7 mouse cellular contexts compared by ENCODE assay signal in genomic region chr16:3122861-3123477, GRCm38 (mm10).
DNase-seq lines count a peak whose midpoint lies in the region; ATAC-seq lines count a peak whose summit lies in the region.
"Not testable (repeated sequence)": the region's sequence is repeated elsewhere in the genome, so short reads cannot be mapped to it uniquely, and the experiment has no call there.

No protein-coding gene starts in this region.

- H3K27me3 ChIP-seq in intestine, embryonic 15.5 days (replicated peaks), result not testable (repeated sequence)

- peak; percentile 85 for ATAC-seq in activated CD4-positive, CD25-positive, alpha-beta regulatory T cell, adult 4 months
- peak; percentile 57; the same call in 1 of the 2 replicates for ATAC-seq in intestine, embryonic 15.5 days

- not testable (repeated sequence) for H3K9ac ChIP-seq in intestine, embryonic 15.5 days

- not testable (repeated sequence) for H3K4me3 ChIP-seq in intestine, embryonic 15.5 days (replicated peaks)

- 69% methylated on average over 8 of the region's 8 CpGs for WGBS in intestine, embryonic 15.5 days

- not testable (repeated sequence) for H3K27ac ChIP-seq in intestine, embryonic 15.5 days

- H3K4me2 ChIP-seq in intestine, embryonic 15.5 days (replicated peaks), result not testable (repeated sequence)

- peak; percentile 55 for DNase-seq in embryo, embryonic 10 days (ENCODE audit: low spot score)
- peak; percentile 11 for DNase-seq in gastrocnemius, postnatal 25 days
- peak; percentile 6 to 28 for DNase-seq in left cerebral cortex, adult 8-10 months (ENCODE audit: low spot score in 2 of 2)
- peak; percentile 69 for DNase-seq in lung, postnatal 25 days (ENCODE audit: low spot score)
- DNase-seq in right cerebral cortex, postnatal 36 days (ENCODE audit: low spot score in 2 of 2), result peak; percentile 12 to 21

- H3K4me1 ChIP-seq in intestine, embryonic 15.5 days (replicated peaks), result not testable (repeated sequence)

- not testable (repeated sequence) for H3K36me3 ChIP-seq in intestine, embryonic 15.5 days

- not testable (repeated sequence) for H3K9me3 ChIP-seq in intestine, embryonic 15.5 days

Comparison
In these comparisons a context has a peak if more than half of its experiments do, and no peak if none do; other contexts are left out.
1. DNase-seq: peak in every context shown above with its lines; median percentile 69 in lung, postnatal 25 days; 55 in embryo, embryonic 10 days; 17 in left cerebral cortex, adult 8-10 months; 16 in right cerebral cortex, postnatal 36 days; 11 in gastrocnemius, postnatal 25 days.